Mouse (Mus musculus): Measurements from ENCODE around the gene Naa15. TPM values are rescaled to one million over a fixed set of nuclear protein-coding genes. Genes with fewer than 3 reads are reported as not detected.

Naa15 gene
- polyA plus RNA-seq, 1 experiment from 2014 or later, result 36.5 TPM

DNA sequence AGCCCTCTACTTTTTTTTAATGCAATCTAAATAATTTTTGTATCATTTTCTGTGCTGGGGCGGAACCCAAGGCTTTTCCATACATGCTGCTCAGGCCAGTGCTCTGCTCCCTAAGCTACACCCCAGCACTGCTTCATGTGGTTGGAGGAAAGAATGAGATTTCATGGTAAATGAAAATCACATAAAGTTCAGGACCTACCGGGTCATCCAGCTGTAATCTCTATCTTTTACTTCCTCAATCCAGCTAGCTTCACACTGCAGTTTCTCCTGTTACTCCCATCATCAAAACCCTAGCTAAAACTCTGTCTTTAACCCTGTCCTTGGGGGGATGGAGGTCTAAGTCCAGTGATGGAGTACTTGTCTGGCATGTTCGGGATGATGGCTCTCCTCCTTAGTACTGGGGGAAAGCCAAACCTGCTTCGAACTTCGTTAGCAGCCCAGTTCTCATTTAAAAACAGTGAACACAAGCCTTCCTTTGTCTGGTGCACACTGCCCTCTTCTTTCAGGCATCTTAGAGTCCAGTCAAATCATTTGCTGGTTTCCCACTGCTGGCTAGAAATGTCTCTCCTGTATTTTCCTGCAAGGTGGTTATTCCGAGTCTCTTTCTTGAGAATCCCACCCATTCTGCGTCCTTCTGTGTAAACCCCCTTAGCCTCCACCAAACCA, 75.3 kb downstream of the Naa15 start:
- H3K4me3 ChIP-seq, result no peak overlapping the region
- no peak for ATAC-seq (replicated peaks; ENCODE audit: insufficient number of reproducible peaks, insufficient read depth, low FRiP score, low read depth)
- no peaks in the 10 kb centered on the region for H3K9me3 ChIP-seq (replicated peaks)
- H3K27me3 ChIP-seq, result no peaks in the 10 kb centered on the region
- H3K4me1 ChIP-seq (replicated peaks), result peaks cover 23% of the 10 kb centered on the region
- no peak overlapping the region for H3K27ac ChIP-seq
- WGBS, result 82% methylated on average over 7 of the region's 7 CpGs
- H3K9ac ChIP-seq, result no peak overlapping the region
- peaks cover 13% of the 10 kb centered on the region for H3K36me3 ChIP-seq
- no peak overlapping the region for H3K4me2 ChIP-seq

DNA sequence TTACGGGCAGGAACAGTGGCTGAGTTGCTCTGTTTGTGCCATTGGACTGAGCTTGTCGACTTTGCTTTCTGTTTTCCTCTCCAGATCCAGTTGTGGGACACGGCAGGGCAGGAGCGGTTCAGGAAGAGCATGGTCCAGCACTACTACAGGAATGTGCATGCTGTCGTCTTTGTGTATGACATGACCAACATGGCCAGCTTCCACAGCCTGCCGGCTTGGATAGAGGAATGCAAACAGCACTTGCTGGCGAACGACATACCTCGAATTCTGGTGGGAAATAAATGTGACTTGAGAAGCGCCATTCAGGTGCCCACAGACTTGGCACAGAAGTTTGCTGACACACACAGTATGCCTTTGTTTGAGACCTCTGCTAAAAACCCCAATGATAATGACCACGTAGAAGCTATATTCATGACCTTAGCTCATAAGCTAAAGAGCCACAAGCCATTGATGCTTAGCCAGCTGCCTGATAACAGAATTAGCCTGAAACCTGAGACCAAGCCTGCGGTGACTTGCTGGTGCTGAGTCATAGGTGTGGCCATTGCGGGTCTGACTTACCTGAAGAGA, 78.4 kb downstream of the Naa15 start:
- 52% methylated on average over 13 of the region's 13 CpGs for WGBS
- Histone ChIP-seq H3K4me2 (no peak overlapping the region), H3K9ac (no peak overlapping the region)

DNA sequence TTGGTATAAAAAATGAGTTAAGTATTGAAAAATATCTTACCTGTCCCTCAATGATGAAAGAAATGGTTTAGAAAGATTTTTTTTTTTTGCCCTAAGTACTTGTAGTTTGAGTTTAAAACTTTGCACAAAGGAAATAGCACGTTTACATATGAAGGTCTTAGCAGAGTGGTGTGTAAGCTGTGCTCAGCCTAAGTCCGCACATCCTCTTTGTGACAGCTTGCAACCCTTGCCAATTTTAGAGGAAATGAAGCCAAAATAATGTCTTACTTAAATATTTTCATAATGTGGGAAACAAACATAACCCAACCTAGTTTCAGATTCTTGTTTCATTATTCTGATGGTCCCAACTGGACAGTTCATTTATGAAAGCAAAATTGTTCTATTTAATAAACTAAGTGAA, 79.5 kb downstream of the Naa15 start:
- no peak for ATAC-seq (replicated peaks; ENCODE audit: insufficient number of reproducible peaks, insufficient read depth, low FRiP score, low read depth)
- Histone ChIP-seq H3K4me1 (replicated peaks) (peaks cover 10% of the 10 kb centered on the region), H3K4me3 (no peak overlapping the region), H3K4me2 (no peak overlapping the region), H3K9ac (no peak overlapping the region), H3K36me3 (peaks cover 16% of the 10 kb centered on the region), H3K9me3 (replicated peaks) (no peaks in the 10 kb centered on the region), H3K27ac (no peak overlapping the region), H3K27me3 (no peaks in the 10 kb centered on the region)
- WGBS, result 83% methylated on average over 2 of the region's 2 CpGs

More for the DNA sequence above, 78.4 kb downstream of the Naa15 start:
- H3K4me1 ChIP-seq (replicated peaks), result peaks cover 10% of the 10 kb centered on the region
- no peaks in the 10 kb centered on the region for H3K27me3 ChIP-seq
- no peak for ATAC-seq (replicated peaks; ENCODE audit: insufficient number of reproducible peaks, insufficient read depth, low FRiP score, low read depth)
- H3K9me3 ChIP-seq (replicated peaks), result no peaks in the 10 kb centered on the region
- H3K27ac ChIP-seq, result peak overlapping the region; percentile 35; the same call in 1 of the 2 replicates
- H3K4me3 ChIP-seq, result no peak overlapping the region
- H3K36me3 ChIP-seq, result peaks cover 16% of the 10 kb centered on the region

DNA sequence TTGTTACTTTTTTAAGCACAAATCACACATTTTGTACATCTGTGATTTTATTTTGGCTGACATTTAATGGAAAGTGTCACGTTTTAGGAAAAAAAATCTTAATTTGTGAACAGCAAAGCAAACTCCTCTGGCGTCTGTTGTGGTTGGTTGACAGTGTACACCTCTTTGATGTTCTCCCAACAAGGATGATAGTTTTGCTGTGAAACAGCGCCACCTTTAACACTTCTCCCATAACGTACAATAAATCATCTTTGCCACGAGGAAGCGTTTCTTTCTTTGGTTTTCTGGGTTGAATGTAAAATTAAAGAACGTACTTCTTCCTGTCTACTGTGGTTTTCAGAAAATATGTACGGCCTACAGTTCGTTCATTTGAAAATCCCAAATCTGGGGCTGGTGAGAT, 80.7 kb downstream of the Naa15 start:
- H3K4me1 ChIP-seq (replicated peaks), result peaks cover 10% of the 10 kb centered on the region
- WGBS, result 89% methylated on average over 9 of the region's 9 CpGs
- no peaks in the 10 kb centered on the region for H3K27me3 ChIP-seq
- ATAC-seq (replicated peaks; ENCODE audit: insufficient number of reproducible peaks, insufficient read depth, low FRiP score, low read depth), result no peak
- peaks cover 16% of the 10 kb centered on the region for H3K36me3 ChIP-seq
- no peak overlapping the region for H3K4me2 ChIP-seq
- no peaks in the 10 kb centered on the region for H3K9me3 ChIP-seq (replicated peaks)
- H3K9ac ChIP-seq, result no peak overlapping the region
- H3K27ac ChIP-seq, result no peak overlapping the region
- no peak overlapping the region for H3K4me3 ChIP-seq

DNA sequence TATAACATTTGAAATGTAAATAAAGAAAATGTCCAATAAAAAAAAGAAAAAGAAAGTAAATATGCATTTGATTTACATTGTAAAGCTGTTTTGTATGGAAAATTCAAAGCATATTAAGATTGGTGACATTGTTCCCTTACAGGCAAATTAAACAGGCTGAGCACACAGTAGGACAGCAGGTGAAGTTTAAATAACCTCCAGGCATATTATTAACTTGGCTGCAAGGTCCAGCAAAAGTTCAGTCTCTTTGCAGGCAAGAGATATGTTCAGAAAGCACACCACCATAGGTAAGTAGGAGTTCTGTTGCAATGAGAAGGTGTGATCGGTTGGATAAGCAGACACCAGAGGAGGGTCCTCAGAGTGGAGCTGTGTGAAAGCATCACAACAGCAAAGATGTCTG, 83.0 kb downstream of the Naa15 start:
- Histone ChIP-seq H3K36me3 (peaks cover 16% of the 10 kb centered on the region), H3K4me2 (no peak overlapping the region), H3K27ac (no peak overlapping the region), H3K4me1 (replicated peaks) (peaks cover 10% of the 10 kb centered on the region), H3K9me3 (replicated peaks) (no peaks in the 10 kb centered on the region), H3K27me3 (no peaks in the 10 kb centered on the region), H3K9ac (no peak overlapping the region), H3K4me3 (no peak overlapping the region)
- no peak for ATAC-seq (replicated peaks; ENCODE audit: insufficient number of reproducible peaks, insufficient read depth, low FRiP score, low read depth)
- WGBS, result 96% methylated on average over 1 of the region's 1 CpGs

DNA sequence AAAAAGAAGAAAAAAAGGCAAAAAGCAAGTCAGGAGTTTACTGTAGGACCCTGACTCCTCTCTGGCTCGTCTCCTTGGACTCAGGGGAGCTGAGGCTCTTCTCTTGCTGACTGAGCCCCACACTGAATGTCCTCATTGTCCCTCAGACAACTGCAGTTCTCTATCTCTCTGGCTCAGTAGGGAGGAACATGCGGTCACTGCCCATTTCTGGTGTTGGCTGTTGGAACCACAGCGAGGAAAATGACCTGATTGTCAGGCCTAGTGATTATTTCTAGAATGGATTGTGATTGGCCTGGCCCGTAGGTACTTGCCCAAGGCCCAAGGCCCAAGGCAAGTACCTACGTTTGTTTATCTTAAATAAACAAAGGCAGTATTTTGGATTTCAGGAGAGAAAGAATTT, 83.7 kb downstream of the Naa15 start:
- Histone ChIP-seq H3K36me3 (peaks cover 12% of the 10 kb centered on the region), H3K27ac (no peak overlapping the region), H3K27me3 (no peaks in the 10 kb centered on the region), H3K9me3 (replicated peaks) (no peaks in the 10 kb centered on the region), H3K4me1 (replicated peaks) (peaks cover 4% of the 10 kb centered on the region; the same call in 1 of the 2 replicates), H3K9ac (no peak overlapping the region), H3K4me3 (no peak overlapping the region), H3K4me2 (no peak overlapping the region)
- 58% methylated on average over 5 of the region's 5 CpGs for WGBS
- ATAC-seq (replicated peaks; ENCODE audit: insufficient number of reproducible peaks, insufficient read depth, low FRiP score, low read depth), result no peak

DNA sequence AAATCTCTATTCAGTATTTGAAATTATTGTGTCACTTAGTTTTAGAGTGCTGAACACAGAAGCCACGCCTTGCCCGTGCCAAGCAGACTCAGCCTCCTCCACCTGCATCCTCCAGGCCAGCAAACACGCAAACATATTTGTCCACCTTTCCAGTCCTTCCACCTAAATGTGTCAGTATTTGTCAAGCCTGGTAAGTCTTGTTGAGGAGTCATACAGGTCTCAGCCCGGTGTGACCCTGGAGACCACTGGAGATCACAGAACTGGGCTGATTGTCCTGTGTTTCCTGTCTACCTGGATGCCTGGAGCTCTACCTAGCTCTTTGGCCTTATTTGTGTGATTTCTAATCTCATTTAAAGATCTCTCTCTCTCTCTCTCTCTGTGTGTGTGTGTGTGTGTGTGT, 84.9 kb downstream of the Naa15 start:
- WGBS, result 87% methylated on average over 4 of the region's 4 CpGs

DNA sequence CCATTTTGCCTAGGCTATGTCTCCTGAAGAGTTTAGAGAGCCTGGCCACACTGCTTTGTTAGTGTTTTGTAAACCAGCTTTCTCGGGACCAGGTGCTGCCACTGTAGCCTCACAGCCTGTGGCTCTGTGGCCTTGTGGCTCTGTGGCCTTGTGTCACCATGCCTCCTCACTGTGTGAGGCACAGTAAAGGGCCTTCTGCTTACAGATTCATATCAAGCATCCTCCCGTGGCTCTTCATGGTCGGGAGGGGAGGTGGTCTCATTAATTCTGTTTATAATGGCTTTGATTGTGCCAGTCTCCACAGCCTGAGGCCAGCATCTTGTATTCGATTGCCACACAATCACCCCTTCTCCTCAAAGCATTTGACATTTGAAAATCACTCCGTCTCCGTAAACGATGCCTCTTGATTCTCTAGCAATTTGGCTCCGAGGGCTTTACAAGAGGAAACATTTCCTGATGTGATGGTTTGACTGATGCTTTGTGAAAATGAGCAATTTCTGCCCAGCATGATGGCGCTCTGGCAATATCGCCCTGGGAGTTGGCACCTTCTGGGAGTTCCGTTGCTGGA, 89.5 kb downstream of the Naa15 start:
- no peaks in the 10 kb centered on the region for H3K36me3 ChIP-seq
- H3K4me2 ChIP-seq, result no peak overlapping the region
- 0 out of 2 replicates have a peak, but pooled peaks cover 3% of the 10 kb centered on the region for H3K4me1 ChIP-seq (replicated peaks)
- 81% methylated on average over 11 of the region's 11 CpGs for WGBS
- no peak overlapping the region for H3K4me3 ChIP-seq
- H3K9ac ChIP-seq, result no peak overlapping the region
- H3K9me3 ChIP-seq (replicated peaks), result no peaks in the 10 kb centered on the region
- no peak for ATAC-seq (replicated peaks; ENCODE audit: insufficient number of reproducible peaks, insufficient read depth, low FRiP score, low read depth)
- no peak overlapping the region for H3K27ac ChIP-seq
- no peaks in the 10 kb centered on the region for H3K27me3 ChIP-seq

More for the DNA sequence above, 84.9 kb downstream of the Naa15 start:
- no peak overlapping the region for H3K4me3 ChIP-seq
- H3K27me3 ChIP-seq, result no peaks in the 10 kb centered on the region
- no peak overlapping the region for H3K27ac ChIP-seq
- no peaks in the 10 kb centered on the region for H3K9me3 ChIP-seq (replicated peaks)
- H3K4me1 ChIP-seq (replicated peaks), result no peaks in the 10 kb centered on the region
- H3K4me2 ChIP-seq, result no peak overlapping the region
- no peak overlapping the region for H3K9ac ChIP-seq
- peaks cover 4% of the 10 kb centered on the region; the same call in 1 of the 2 replicates for H3K36me3 ChIP-seq
- ATAC-seq (replicated peaks; ENCODE audit: insufficient number of reproducible peaks, insufficient read depth, low FRiP score, low read depth), result no peak

DNA sequence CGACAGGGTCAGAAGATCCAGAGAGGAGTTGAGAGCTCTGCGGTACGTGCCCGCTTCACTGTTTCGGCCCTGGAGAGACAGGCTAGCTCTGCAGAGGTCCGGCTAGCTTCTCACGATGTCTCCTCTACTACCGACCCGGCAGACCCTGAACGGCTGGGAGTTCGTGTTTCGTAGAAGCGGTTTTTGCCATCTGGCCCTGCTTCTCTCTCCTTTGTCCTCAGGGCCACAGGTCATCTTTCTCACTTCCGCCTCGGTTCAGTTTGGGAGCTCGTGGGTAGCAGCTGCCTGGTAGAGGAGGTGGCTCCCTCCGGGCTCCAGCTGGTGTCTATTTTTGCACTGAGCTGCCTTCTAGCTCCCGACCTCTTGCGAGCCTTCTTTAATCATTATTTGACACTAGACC, 90.5 kb downstream of the Naa15 start:
- 60% methylated on average over 19 of the region's 19 CpGs for WGBS
- H3K9ac ChIP-seq, result no peak overlapping the region
- no peak for ATAC-seq (replicated peaks; ENCODE audit: insufficient number of reproducible peaks, insufficient read depth, low FRiP score, low read depth)
- no peaks in the 10 kb centered on the region for H3K27me3 ChIP-seq
- no peaks in the 10 kb centered on the region for H3K36me3 ChIP-seq
- no peak overlapping the region for H3K4me3 ChIP-seq
- 0 out of 2 replicates have a peak, but pooled peaks cover 3% of the 10 kb centered on the region for H3K4me1 ChIP-seq (replicated peaks)
- no peak overlapping the region for H3K4me2 ChIP-seq
- no peak overlapping the region for H3K27ac ChIP-seq
- no peaks in the 10 kb centered on the region for H3K9me3 ChIP-seq (replicated peaks)

DNA sequence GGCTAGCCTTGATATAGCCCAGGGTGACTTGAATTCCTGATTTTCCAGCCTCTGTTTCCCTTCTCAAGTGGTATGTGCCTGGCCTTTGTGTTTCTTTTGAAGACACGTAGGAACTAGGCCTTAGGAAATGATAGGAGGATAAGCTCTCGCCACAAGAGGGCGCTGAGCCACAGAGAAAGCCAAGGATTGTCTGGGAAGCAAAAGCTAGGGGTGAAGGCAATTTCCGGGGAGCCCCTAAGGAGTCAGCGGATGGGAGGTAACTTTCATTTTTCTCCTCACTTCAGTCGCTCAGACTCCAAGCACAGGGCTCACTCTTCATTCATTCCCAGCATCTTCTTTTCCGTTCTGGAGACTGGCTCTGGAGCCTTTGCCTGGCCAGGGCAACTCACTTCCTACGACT, 96.0 kb downstream of the Naa15 start:
- Histone ChIP-seq H3K9me3 (replicated peaks) (no peaks in the 10 kb centered on the region), H3K9ac (no peak overlapping the region), H3K27me3 (no peaks in the 10 kb centered on the region), H3K4me1 (replicated peaks) (no peaks in the 10 kb centered on the region), H3K36me3 (no peaks in the 10 kb centered on the region), H3K4me2 (peak overlapping the region; percentile 54), H3K4me3 (peak overlapping the region; percentile 33), H3K27ac (no peak overlapping the region)
- 22% methylated on average over 8 of the region's 8 CpGs for WGBS
- no peak for ATAC-seq (replicated peaks; ENCODE audit: insufficient number of reproducible peaks, insufficient read depth, low FRiP score, low read depth)

DNA sequence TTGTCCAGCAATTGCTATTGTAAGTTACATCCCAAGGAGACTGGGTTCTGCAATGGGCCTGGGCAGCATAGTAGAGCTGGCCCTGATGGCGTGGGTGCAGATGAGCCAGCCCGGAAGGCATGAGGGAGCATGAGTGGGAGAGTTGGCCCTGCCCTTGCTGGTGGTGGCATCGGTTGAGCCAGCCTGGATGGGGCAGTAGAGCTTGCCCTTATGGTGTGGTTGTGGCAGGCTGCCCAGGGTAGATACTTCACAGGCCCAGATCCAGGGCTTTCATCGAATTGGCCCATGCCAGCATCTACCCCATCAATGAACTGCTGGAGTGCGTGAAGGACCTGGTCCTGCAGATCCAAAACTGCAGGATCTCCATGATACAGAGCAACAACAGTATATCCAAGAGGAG, 97.0 kb downstream of the Naa15 start:
- Histone ChIP-seq H3K36me3 (peaks cover 5% of the 10 kb centered on the region; the same call in 1 of the 2 replicates), H3K4me1 (replicated peaks) (no peaks in the 10 kb centered on the region), H3K27ac (no peak overlapping the region), H3K4me2 (no peak overlapping the region), H3K27me3 (no peaks in the 10 kb centered on the region), H3K9ac (no peak overlapping the region), H3K9me3 (replicated peaks) (no peaks in the 10 kb centered on the region), H3K4me3 (no peak overlapping the region)
- WGBS, result 87% methylated on average over 5 of the region's 5 CpGs
- no peak for ATAC-seq (replicated peaks; ENCODE audit: insufficient number of reproducible peaks, insufficient read depth, low FRiP score, low read depth)

DNA sequence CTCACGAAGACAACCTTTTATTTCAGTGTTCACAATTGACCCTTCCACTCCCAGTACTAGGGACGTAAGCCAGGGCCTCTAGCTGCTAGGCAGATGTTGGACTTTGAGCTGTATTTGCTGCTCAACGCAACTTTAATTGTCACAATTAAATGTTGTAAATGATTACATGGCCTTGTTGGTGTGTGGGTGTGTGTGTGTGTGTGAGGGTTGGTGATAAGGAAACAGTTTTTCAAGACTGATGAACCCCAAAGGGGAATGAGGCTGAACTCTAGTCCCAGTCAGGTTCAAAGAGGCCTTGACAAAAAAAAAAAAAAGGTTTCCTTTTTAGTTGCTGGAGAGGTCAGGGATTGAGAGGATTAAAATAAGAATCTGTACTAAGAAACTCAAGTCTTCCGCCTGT, 102.5 kb downstream of the Naa15 start:
- H3K4me1 ChIP-seq (replicated peaks), result peaks cover 4% of the 10 kb centered on the region; the same call in 1 of the 2 replicates
- no peak overlapping the region for H3K4me2 ChIP-seq
- no peak overlapping the region for H3K9ac ChIP-seq
- no peaks in the 10 kb centered on the region for H3K9me3 ChIP-seq (replicated peaks)
- no peak overlapping the region for H3K27ac ChIP-seq
- ATAC-seq (replicated peaks; ENCODE audit: insufficient number of reproducible peaks, insufficient read depth, low FRiP score, low read depth), result no peak
- H3K4me3 ChIP-seq, result no peak overlapping the region
- H3K27me3 ChIP-seq, result no peaks in the 10 kb centered on the region
- peaks cover 22% of the 10 kb centered on the region for H3K36me3 ChIP-seq
- 91% methylated on average over 4 of the region's 4 CpGs for WGBS
